Mouse (Mus musculus): Measurements from ENCODE around the gene Zfp385c. TPM values are rescaled to one million over a fixed set of nuclear protein-coding genes. Genes with fewer than 3 reads are reported as not detected.
"Not testable (repeated sequence)": the region's sequence is repeated elsewhere in the genome, so short reads cannot be mapped to it uniquely, and the experiment has no call there.

Zfp385c gene
- total RNA-seq, 2 experiments from 2014 or later, result 0.35 to 0.66 TPM

- DNase-seq (ENCODE audit: low spot score in 2 of 2), result no peak
Observed at GRCm38 (mm10) chr11:100690389-100690788, 1.9 kb downstream of the Zfp385c start.

GRCm38 (mm10) chr11:100688443-100688842 is 3.8 kb downstream of the Zfp385c start:
- DNase-seq (ENCODE audit: low spot score in 2 of 2), result no peak

GRCm38 (mm10) chr11:100687265-100687664 is 5.0 kb downstream of the Zfp385c start:
- DNase-seq (ENCODE audit: low spot score in 2 of 2), result no peak

GRCm38 (mm10) chr11:100685371-100685770 is 6.9 kb downstream of the Zfp385c start:
- DNase-seq (ENCODE audit: low spot score in 2 of 2), result no peak

GRCm38 (mm10) chr11:100684084-100684483 is 8.2 kb downstream of the Zfp385c start:
- DNase-seq (ENCODE audit: low spot score in 2 of 2), result no peak

GRCm38 (mm10) chr11:100682526-100682925 is 9.7 kb downstream of the Zfp385c start:
- no peak for DNase-seq (ENCODE audit: low spot score in 2 of 2)

- no peak for DNase-seq (ENCODE audit: low spot score in 2 of 2)
Observed at GRCm38 (mm10) chr11:100681826-100682225, 10.4 kb downstream of the Zfp385c start.

- DNase-seq (ENCODE audit: low spot score in 2 of 2), result peak; percentile 24 to 26
Observed at GRCm38 (mm10) chr11:100677810-100678209, 14.4 kb downstream of the Zfp385c start.

GRCm38 (mm10) chr11:100673169-100673568 is 19.1 kb downstream of the Zfp385c start:
- DNase-seq (ENCODE audit: low spot score in 2 of 2), result peak in 1 of 2 experiments; percentile 15

- no peak for DNase-seq (ENCODE audit: low spot score in 2 of 2)
Observed at GRCm38 (mm10) chr11:100671956-100672355, 20.3 kb downstream of the Zfp385c start.

GRCm38 (mm10) chr11:100671049-100671448 is 21.2 kb downstream of the Zfp385c start:
- DNase-seq (ENCODE audit: low spot score in 2 of 2), result no peak

- DNase-seq (ENCODE audit: low spot score in 2 of 2), result no peak
Observed at GRCm38 (mm10) chr11:100659806-100660205, 32.4 kb downstream of the Zfp385c start.

GRCm38 (mm10) chr11:100656458-100656857 is 35.8 kb downstream of the Zfp385c start:
- no peak for DNase-seq (ENCODE audit: low spot score in 2 of 2)

- not testable (repeated sequence) for DNase-seq (ENCODE audit: low spot score in 2 of 2)
Observed at GRCm38 (mm10) chr11:100655589-100655988, 36.7 kb downstream of the Zfp385c start.

GRCm38 (mm10) chr11:100651748-100652147 is 40.5 kb downstream of the Zfp385c start:
- no peak for DNase-seq (ENCODE audit: low spot score in 2 of 2)

GRCm38 (mm10) chr11:100651205-100651604 is 41.0 kb downstream of the Zfp385c start:
- DNase-seq (ENCODE audit: low spot score in 2 of 2), result no peak

GRCm38 (mm10) chr11:100648405-100648804 is 43.9 kb downstream of the Zfp385c start:
- DNase-seq (ENCODE audit: low spot score in 2 of 2), result no peak

GRCm38 (mm10) chr11:100646265-100646664 is 46.0 kb downstream of the Zfp385c start:
- DNase-seq (ENCODE audit: low spot score in 2 of 2), result peak; percentile 20 to 25

- peak; percentile 36 to 44 for DNase-seq (ENCODE audit: low spot score in 2 of 2)
Observed at GRCm38 (mm10) chr11:100643612-100644575, 48.4 kb downstream of the Zfp385c start.

GRCm38 (mm10) chr11:100640159-100640906 is 51.9 kb downstream of the Zfp385c start:
- peak; percentile 48 to 76 for DNase-seq (ENCODE audit: low spot score in 2 of 2)

GRCm38 (mm10) chr11:100634530-100634929 is 57.7 kb downstream of the Zfp385c start:
- DNase-seq (ENCODE audit: low spot score in 2 of 2), result no peak

- no peak for DNase-seq (ENCODE audit: low spot score in 2 of 2)
Observed at GRCm38 (mm10) chr11:100628862-100629352, 63.3 kb downstream of the Zfp385c start.

Data from left cerebral cortex, adult 18-20 months (tissue).